Mouse (Mus musculus): ENCODE data around the gene Sox10.

Sox10 gene

GRCm38 (mm10) chr15:79165140-79165539 is at the start of gene Sox10:
Sox10 (minus strand) TSS chr15:79165240.
- no peak for DNase-seq (ENCODE audit: low spot score)

GRCm38 (mm10) chr15:79213591-79213990 is 48.6 kb upstream of the Sox10 start:
- DNase-seq (ENCODE audit: low spot score) = no peak

GRCm38 (mm10) chr15:79212750-79213446 is 47.9 kb upstream of the Sox10 start:
- DNase-seq (ENCODE audit: low spot score) = no peak

- no peak for DNase-seq (ENCODE audit: low spot score)
Observed at GRCm38 (mm10) chr15:79210357-79210756, 45.3 kb upstream of the Sox10 start.

GRCm38 (mm10) chr15:79208758-79209439 is 43.9 kb upstream of the Sox10 start:
- no peak for DNase-seq (ENCODE audit: low spot score)

GRCm38 (mm10) chr15:79208211-79208610 is 43.2 kb upstream of the Sox10 start:
- DNase-seq (ENCODE audit: low spot score) = no peak

- DNase-seq (ENCODE audit: low spot score) = no peak
Observed at GRCm38 (mm10) chr15:79202575-79202974, 37.5 kb upstream of the Sox10 start.

GRCm38 (mm10) chr15:79201491-79202150 is 36.6 kb upstream of the Sox10 start:
- DNase-seq (ENCODE audit: low spot score) = no peak

GRCm38 (mm10) chr15:79199390-79199976 is 34.4 kb upstream of the Sox10 start:
- no peak for DNase-seq (ENCODE audit: low spot score)

- no peak for DNase-seq (ENCODE audit: low spot score)
Observed at GRCm38 (mm10) chr15:79195492-79195891, 30.5 kb upstream of the Sox10 start.

- DNase-seq (ENCODE audit: low spot score) = no peak
Observed at GRCm38 (mm10) chr15:79194946-79195345, 29.9 kb upstream of the Sox10 start.

GRCm38 (mm10) chr15:79194048-79194447 is 29.0 kb upstream of the Sox10 start:
- no peak for DNase-seq (ENCODE audit: low spot score)

GRCm38 (mm10) chr15:79192885-79193845 is 28.1 kb upstream of the Sox10 start:
- no peak for DNase-seq (ENCODE audit: low spot score)

- DNase-seq (ENCODE audit: low spot score) = no peak
Observed at GRCm38 (mm10) chr15:79192450-79192849, 27.4 kb upstream of the Sox10 start.

GRCm38 (mm10) chr15:79191426-79191825 is 26.4 kb upstream of the Sox10 start:
- DNase-seq (ENCODE audit: low spot score) = no peak

- DNase-seq (ENCODE audit: low spot score) = no peak
Observed at GRCm38 (mm10) chr15:79187819-79188218, 22.8 kb upstream of the Sox10 start.

- no peak for DNase-seq (ENCODE audit: low spot score)
Observed at GRCm38 (mm10) chr15:79185213-79185612, 20.2 kb upstream of the Sox10 start.

GRCm38 (mm10) chr15:79176905-79177304 is 11.9 kb upstream of the Sox10 start:
- DNase-seq (ENCODE audit: low spot score) = no peak

GRCm38 (mm10) chr15:79166712-79167111 is 1.7 kb upstream of the Sox10 start:
- DNase-seq (ENCODE audit: low spot score) = no peak

- DNase-seq (ENCODE audit: low spot score) = no peak
Observed at GRCm38 (mm10) chr15:79164251-79164650, 789 bp downstream of the Sox10 start.

GRCm38 (mm10) chr15:79162822-79163221 is 2.2 kb downstream of the Sox10 start:
- no peak for DNase-seq (ENCODE audit: low spot score)

GRCm38 (mm10) chr15:79162301-79162700 is 2.7 kb downstream of the Sox10 start:
- no peak for DNase-seq (ENCODE audit: low spot score)

Data from c-Kit-positive CD71-positive TER-119-positive erythroid progenitor cells, embryonic 14.5 days (primary cell).